8 mouse cellular contexts compared by ENCODE assay signal in the genomic region with DNA sequence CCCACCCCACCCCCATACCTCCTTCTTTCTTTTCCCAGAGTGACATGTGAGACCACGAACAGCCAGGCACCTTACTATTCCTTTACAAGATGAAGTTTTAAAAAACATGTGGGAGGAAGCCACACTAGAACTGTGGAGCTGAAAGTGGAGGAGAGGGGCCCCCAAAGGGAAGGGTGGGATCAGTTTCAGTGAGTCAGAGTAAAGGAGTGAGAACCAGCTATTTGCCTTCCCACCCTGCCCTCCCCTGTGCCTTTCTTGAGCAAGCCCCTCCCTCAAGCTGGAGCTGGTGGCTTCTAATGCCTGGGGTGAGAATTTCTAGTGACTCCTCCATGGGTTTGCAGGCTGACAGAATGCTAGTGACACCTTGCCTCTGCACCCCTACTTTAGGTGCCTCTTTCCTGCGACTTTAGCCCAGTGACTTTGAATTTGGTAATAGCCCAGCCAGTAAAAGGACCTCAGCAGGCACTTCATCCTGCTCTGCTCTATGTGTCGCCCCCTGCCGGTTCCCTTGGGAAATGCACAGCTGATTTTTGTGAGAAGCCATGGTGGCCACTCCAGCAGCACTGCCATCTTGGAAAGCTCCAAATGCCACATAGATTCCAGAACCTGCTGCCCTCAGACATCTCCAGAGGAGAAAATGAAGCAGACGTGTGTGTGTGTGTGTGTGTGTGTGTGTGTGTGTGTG.
DNase-seq lines count a peak whose midpoint lies in the region; ATAC-seq and TF ChIP-seq lines count a peak whose summit lies in the region.

No protein-coding gene starts in this region.

- POLR2A ChIA-PET in Patski (lab: Charles Lee), result interaction anchor here (0.7 kb wide), 2 partner anchors 8 to 12 kb away, joined by 4 to 5 read pairs; no protein-coding TSS in a partner anchor

- H3K27ac ChIP-seq in heart, postnatal 0 days (ENCODE audit: low read depth), result no peak overlapping the region

- H3K9ac ChIP-seq in heart, postnatal 0 days (replicated peaks; ENCODE audit: low read depth, low read length), result no peak overlapping the region

- peak; percentile 33; the same call in 1 of the 2 replicates for TF ChIP-seq CTCF in heart, postnatal 0 days (IDR thresholded peaks at IDR 0.05; ENCODE audit: low read depth)
- TF ChIP-seq CTCF in Patski (IDR thresholded peaks at IDR 0.05), result peak; percentile 64

- no peaks in the 10 kb centered on the region for H3K36me3 ChIP-seq in heart, postnatal 0 days (replicated peaks; ENCODE audit: control insufficient read depth, insufficient read depth, low read length)

- 33% methylated on average over 5 of the region's 5 CpGs for WGBS in heart, postnatal 0 days

- H3K27me3 ChIP-seq in heart, postnatal 0 days (ENCODE audit: control insufficient read depth, insufficient read depth, low read length), result no peaks in the 10 kb centered on the region
- H3K27me3 ChIP-seq in Patski, result no peaks in the 10 kb centered on the region

- ATAC-seq in heart, postnatal 0 days (ENCODE audit: insufficient read depth, low read depth), result no peak
- no peak for ATAC-seq in Patski

- intact Hi-C loops in heart, postnatal 36 days (cut with DNase I), result no loop called here

- DNase-seq in heart, postnatal 0 days (ENCODE audit: low spot score), result no peak
- DNase-seq in heart, adult 8-10 months (ENCODE audit: low spot score), result no peak
- DNase-seq in 416B (ENCODE audit: low read depth) (peak; percentile 25), Patski (ENCODE audit: low read depth, low spot score) (no peak)
- DNase-seq in heart, postnatal 36 days, result peak; percentile 21 to 41
- peak; percentile 67 to 70 for DNase-seq in natural killer cell, adult 2 months (ENCODE audit: low spot score in 2 of 2)
- no peak for DNase-seq in layer of hippocampus, postnatal 36 days
- DNase-seq in right cerebral cortex, postnatal 25 days, result no peak

- H3K4me3 ChIP-seq in heart, postnatal 0 days (ENCODE audit: low read depth, low read length), result no peak overlapping the region

- in situ Hi-C loops in Patski (cut with MboI; ENCODE audit: low pct_unique_long_range_greater_than_20kb), result no loop called here

- TF ChIP-seq EP300 in heart, postnatal 0 days (IDR thresholded peaks at IDR 0.05; ENCODE audit: low read depth), result no peak

- no peaks in the 10 kb centered on the region for H3K9me3 ChIP-seq in heart, postnatal 0 days (replicated peaks; ENCODE audit: control insufficient read depth, low read length)

- CTCF ChIA-PET in Patski (lab: Charles Lee), result interaction anchor here (1.0 to 1.3 kb wide), 2 partner anchors 9 to 12 kb away, joined by 3 read pairs; no protein-coding TSS in a partner anchor

- peaks cover 16% of the 10 kb centered on the region for H3K4me1 ChIP-seq in heart, postnatal 0 days (ENCODE audit: control insufficient read depth, insufficient read depth)

- no peak overlapping the region for H3K4me2 ChIP-seq in heart, postnatal 0 days (ENCODE audit: low read depth, low read length)

Comparison
In these comparisons a context has a peak if more than half of its experiments do, and no peak if none do; other contexts are left out.
1. DNase-seq: peak in 416B (single experiment), heart, postnatal 36 days (2 of 2) and natural killer cell, adult 2 months (2 of 2); none in heart, postnatal 0 days (single experiment), heart, adult 8-10 months (single experiment), Patski (single experiment), layer of hippocampus, postnatal 36 days (0 of 2) and right cerebral cortex, postnatal 25 days (single experiment).